Mouse (Mus musculus): ENCODE data around the gene Hkdc1. TPM values are rescaled to one million over a fixed set of nuclear protein-coding genes. Genes with fewer than 3 reads are reported as not detected.
A peak's percentile ranks its signal among the peaks of the same experiment; 100 is the strongest.

Gene Hkdc1
- polyA plus RNA-seq, 1 experiment from 2014 or later, result 0.13 TPM

DNA sequence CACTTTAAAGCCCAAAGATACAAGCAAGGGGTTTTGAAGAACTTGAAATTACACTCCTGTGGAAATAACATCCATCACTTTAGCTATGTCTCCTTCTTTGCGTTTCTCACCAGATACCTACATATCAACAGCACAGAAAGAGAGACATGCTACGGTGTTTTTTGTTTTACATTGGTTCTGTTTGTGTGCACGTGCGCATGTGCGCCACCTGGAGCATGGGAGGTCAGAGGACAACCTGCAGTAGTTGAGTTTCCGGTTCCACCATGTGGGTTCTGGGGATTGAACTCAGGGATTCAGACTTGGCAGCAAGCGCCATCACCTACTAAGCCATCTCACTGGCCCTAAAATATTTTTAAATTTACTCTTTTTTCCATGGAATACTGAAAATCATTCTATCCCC is 63.5 kb downstream of the Hkdc1 start:
- H3K4me2 ChIP-seq, result no peak overlapping the region
- H3K9me3 ChIP-seq (replicated peaks), result no peaks in the 10 kb centered on the region
- 90% methylated on average over 7 of the region's 7 CpGs for WGBS
- no peak overlapping the region for H3K27ac ChIP-seq
- no peak for ATAC-seq (replicated peaks; ENCODE audit: insufficient number of reproducible peaks, insufficient read depth, low FRiP score, low read depth)
- H3K36me3 ChIP-seq, result no peaks in the 10 kb centered on the region
- H3K27me3 ChIP-seq, result no peaks in the 10 kb centered on the region
- H3K9ac ChIP-seq, result no peak overlapping the region
- H3K4me3 ChIP-seq, result no peak overlapping the region
- no peaks in the 10 kb centered on the region for H3K4me1 ChIP-seq (replicated peaks)

DNA sequence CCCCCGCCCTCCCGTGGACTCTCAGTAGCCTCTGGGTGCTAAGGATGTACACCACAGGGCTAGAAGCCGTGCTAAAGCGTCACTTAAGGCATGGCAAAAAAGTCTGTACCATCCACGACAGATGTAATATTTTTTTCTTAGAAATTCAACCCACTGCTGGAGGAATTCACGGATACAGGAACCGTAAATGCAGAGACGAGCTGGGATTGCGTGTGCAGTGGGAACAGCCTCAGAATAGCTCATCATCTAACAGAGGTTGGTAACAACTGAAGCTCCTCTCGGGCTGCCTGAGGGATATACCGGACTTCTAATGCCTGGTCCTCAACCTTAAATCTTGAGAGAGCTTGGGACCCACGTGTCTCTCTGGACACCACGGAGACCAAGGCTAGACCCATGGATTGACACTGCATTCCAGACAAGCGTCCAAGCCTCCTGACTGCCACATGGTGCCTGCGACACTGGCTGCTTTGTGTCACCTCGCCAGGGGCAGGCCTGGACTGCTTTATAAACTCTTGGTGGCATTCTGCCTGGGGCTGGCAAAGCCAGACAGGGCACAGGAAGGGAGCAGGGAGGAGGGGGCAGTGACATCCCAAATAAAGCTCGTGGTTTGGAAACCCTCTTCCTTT is 66.1 kb downstream of the Hkdc1 start:
- H3K4me2 ChIP-seq, result no peak overlapping the region
- no peaks in the 10 kb centered on the region for H3K9me3 ChIP-seq (replicated peaks)
- no peak for ATAC-seq (replicated peaks; ENCODE audit: insufficient number of reproducible peaks, insufficient read depth, low FRiP score, low read depth)
- no peaks in the 10 kb centered on the region for H3K36me3 ChIP-seq
- H3K4me3 ChIP-seq, result no peak overlapping the region
- no peak overlapping the region for H3K9ac ChIP-seq
- 67% methylated on average over 17 of the region's 17 CpGs for WGBS
- no peak overlapping the region for H3K27ac ChIP-seq
- no peaks in the 10 kb centered on the region for H3K4me1 ChIP-seq (replicated peaks)
- H3K27me3 ChIP-seq, result no peaks in the 10 kb centered on the region

DNA sequence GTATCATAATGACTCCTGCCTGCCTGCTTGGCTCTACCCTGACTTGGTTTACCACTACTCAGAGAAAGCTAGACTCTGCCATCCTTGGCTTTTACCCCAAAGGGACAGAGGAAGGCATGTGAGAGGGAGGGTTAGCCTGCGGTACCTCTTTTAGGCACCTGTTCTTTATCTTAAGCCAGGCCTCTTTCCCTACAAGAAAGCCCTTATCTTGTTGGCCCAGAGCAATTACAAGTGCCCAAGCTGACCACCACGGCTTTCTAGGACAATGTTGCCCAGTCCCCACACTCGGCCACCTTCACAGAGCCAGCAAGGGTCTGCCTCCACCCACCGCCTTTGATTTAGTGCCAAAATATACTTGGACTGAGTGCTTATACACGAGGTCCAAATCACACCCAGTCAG is 77.1 kb downstream of the Hkdc1 start:
- Histone ChIP-seq H3K27me3 (no peaks in the 10 kb centered on the region), H3K4me1 (replicated peaks) (peaks cover 17% of the 10 kb centered on the region), H3K36me3 (no peaks in the 10 kb centered on the region), H3K9me3 (replicated peaks) (no peaks in the 10 kb centered on the region), H3K9ac (no peak overlapping the region), H3K4me2 (no peak overlapping the region), H3K27ac (no peak overlapping the region), H3K4me3 (no peak overlapping the region)
- ATAC-seq (replicated peaks; ENCODE audit: insufficient number of reproducible peaks, insufficient read depth, low FRiP score, low read depth), result no peak
- 53% methylated on average over 5 of the region's 5 CpGs for WGBS

DNA sequence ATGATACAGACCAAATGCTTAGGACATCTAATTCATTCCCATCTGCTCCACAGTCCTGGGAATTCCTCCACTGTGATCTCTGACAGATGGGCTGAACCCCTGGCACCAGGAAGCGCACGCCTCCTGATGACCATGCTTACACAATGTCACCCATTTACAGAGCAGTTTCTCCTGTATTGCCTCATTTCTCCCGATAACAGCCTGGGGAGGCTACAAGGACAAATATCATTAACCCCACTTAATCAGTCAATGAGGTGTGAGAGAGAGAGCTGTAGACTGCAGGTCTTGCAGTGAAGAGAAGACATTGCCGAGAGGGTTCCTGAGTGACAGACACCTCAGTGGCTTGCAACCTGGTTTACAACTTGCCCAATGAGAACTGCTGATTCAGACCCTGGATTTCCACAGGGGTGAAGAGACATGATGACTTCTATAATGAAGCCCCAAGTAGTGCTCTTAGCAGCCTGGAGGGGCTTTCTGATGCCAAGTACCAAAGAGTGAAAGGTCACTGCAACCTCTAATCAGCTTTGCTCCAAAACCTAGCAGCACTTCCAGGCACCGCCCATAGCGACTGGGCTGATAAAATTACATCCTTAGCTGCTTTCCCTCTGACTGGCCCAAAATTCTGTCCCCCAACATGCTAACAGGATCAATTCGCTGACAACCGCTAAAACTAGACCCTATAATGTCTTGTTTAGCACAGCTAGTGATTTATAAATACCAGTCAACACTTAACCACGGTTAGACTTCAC is 78.1 kb downstream of the Hkdc1 start:
- Histone ChIP-seq H3K36me3 (no peaks in the 10 kb centered on the region), H3K27me3 (no peaks in the 10 kb centered on the region), H3K4me2 (no peak overlapping the region), H3K9me3 (replicated peaks) (no peaks in the 10 kb centered on the region), H3K4me1 (replicated peaks) (peaks cover 14% of the 10 kb centered on the region), H3K27ac (no peak overlapping the region), H3K9ac (no peak overlapping the region), H3K4me3 (no peak overlapping the region)
- ATAC-seq (replicated peaks; ENCODE audit: insufficient number of reproducible peaks, insufficient read depth, low FRiP score, low read depth), result no peak
- 60% methylated on average over 9 of the region's 9 CpGs for WGBS

DNA sequence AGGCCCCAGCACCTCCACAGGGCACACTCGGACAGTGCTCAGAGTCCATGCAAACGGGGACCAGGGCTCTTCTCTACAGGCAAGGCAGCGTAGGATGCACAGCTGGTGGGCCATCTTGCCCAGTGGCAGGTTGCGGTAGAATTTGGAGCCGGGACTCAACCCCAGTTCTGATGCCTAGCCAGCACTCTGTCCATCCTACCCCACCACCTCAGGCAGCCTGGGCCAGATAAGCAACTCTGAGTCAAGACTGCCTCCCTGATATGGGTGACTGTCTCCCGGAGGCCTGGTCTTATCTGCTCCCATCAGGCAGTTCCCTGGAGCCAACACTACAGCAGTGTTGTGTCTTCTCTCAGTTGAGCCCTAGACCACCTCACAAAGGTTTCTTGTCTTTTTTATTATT is 79.8 kb downstream of the Hkdc1 start:
- no peaks in the 10 kb centered on the region for H3K9me3 ChIP-seq (replicated peaks)
- H3K4me2 ChIP-seq, result no peak overlapping the region
- no peaks in the 10 kb centered on the region for H3K36me3 ChIP-seq
- ATAC-seq (replicated peaks; ENCODE audit: insufficient number of reproducible peaks, insufficient read depth, low FRiP score, low read depth), result no peak
- no peak overlapping the region for H3K9ac ChIP-seq
- H3K27me3 ChIP-seq, result no peaks in the 10 kb centered on the region
- WGBS, result 79% methylated on average over 6 of the region's 6 CpGs
- no peak overlapping the region for H3K4me3 ChIP-seq
- peaks cover 28% of the 10 kb centered on the region for H3K4me1 ChIP-seq (replicated peaks)
- no peak overlapping the region for H3K27ac ChIP-seq

DNA sequence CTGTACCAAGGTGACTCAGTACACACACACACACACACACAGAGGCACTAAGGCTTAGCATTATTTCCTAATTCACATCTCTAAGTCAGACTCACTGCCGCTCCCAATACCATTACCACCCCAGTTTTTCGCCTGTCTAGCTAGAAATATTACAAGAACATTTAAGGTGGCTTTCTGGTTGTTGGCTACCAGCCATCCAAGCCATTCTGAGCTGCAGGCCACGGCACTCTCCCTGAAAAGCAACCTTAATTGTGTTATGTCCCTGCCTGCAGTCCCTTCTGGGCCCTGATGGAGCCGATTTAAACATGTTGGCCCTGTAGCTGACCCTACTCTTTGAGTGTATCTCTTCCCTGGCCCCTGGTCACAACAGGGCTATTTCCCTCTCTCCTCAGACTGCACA is 80.3 kb downstream of the Hkdc1 start:
- no peak for ATAC-seq (replicated peaks; ENCODE audit: insufficient number of reproducible peaks, insufficient read depth, low FRiP score, low read depth)
- WGBS, result 77% methylated on average over 4 of the region's 4 CpGs
- Histone ChIP-seq H3K4me3 (no peak overlapping the region), H3K27ac (no peak overlapping the region), H3K9me3 (replicated peaks) (no peaks in the 10 kb centered on the region), H3K4me2 (no peak overlapping the region), H3K36me3 (no peaks in the 10 kb centered on the region), H3K9ac (no peak overlapping the region), H3K4me1 (replicated peaks) (peaks cover 34% of the 10 kb centered on the region), H3K27me3 (no peaks in the 10 kb centered on the region)

DNA sequence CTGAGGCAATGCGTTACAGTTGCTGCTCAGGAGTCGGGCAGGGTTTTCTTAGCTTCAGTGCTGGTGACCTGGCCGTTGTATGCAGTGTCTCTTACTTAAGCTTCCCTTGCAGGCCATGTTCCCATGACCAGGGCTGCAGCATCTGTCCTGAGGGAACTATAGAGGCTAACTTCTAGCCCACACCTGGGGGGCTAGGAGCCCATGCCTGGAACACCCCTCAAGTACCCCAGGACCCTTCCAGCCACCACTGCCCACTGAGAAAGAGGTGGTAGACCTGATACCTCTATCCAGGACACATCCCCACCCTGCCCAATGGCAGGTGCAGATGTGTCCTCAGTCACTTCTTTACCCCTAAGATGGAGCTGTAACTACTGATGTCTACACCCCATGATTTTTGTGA is 81.3 kb downstream of the Hkdc1 start:
- Histone ChIP-seq H3K9ac (peak overlapping the region; percentile 85), H3K4me2 (peak overlapping the region; percentile 87), H3K27ac (peak overlapping the region; percentile 96), H3K27me3 (no peaks in the 10 kb centered on the region), H3K9me3 (replicated peaks) (no peaks in the 10 kb centered on the region), H3K4me3 (peak overlapping the region; percentile 87), H3K4me1 (replicated peaks) (peaks cover 43% of the 10 kb centered on the region), H3K36me3 (no peaks in the 10 kb centered on the region)
- ATAC-seq (replicated peaks; ENCODE audit: insufficient number of reproducible peaks, insufficient read depth, low FRiP score, low read depth), result no peak
- WGBS, result 16% methylated on average over 3 of the region's 3 CpGs

DNA sequence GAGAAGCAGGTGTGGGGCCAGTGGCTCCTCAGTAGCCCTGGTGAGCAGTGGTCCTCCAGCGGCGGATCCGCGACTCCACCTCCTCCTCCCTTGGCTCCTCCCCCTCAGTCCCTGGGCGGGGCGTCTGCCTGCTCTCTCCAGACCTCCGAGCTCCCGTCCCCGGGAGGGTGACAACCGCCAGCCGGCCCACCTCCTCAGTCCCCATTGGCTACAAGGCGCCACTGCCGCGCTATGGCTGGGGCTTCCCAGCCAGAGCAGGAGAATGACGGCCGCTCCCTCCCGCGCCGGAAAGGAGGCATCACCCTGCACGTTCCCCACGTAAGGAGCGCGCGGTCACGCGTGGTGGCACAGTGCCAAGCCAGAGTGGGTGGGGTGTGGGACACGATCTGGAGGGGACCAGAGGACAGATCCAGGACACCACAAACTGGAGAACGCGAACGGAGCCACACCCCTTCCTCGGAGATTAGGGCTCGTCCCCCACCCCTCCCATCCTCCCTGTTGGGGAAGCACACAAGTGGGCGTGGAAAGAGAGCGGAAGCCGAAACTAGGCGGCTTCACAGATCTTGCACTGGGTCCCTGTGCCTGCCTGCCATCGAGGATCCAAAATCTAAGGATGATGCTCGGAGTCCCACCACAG is 82.1 kb downstream of the Hkdc1 start:
- ATAC-seq (replicated peaks; ENCODE audit: insufficient number of reproducible peaks, insufficient read depth, low FRiP score, low read depth), result peak; percentile 96

DNA sequence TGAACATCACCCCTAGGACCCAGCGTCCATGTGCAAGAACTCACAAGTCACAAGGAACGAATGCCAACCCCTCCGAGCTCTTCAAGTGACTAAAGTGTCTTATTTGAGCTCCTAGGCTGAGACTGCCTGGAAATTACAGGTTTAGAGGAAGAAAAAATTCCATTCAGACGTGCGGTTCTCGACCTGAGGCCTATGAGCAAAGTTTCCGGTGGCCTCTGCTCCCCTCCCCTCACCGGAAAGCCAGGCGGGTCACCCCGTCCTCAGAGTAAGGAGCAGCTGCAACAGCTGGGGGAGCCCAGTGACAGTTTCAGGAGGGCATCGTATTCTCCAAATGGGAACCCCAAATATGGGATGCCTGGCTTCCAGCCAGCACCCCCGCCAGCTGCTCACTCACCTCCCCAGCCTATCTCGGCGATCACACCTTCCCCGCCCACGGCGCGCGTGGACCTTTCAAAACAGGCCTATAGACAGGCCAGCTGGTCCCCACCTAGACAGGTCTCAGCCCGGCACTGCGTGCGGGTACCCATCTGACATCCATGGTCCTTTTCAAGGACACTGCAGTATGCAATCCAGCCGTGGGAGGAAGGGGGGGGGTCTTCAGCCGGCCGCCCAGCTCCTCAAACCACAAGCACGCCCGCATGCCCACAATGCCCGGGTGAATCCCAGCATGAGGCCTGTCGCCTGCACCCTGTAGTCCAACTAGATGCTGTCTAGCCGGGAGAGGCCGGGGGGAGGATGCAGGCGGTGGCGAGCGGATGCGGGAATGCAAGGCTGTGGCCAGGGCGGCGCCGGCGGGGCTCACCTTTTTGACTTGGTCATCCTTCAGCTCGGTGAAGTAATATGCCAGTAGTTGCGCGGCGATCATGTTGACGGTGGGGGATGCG is 82.8 kb downstream of the Hkdc1 start:
- H3K4me2 ChIP-seq, result peak overlapping the region; percentile 87
- no peaks in the 10 kb centered on the region for H3K27me3 ChIP-seq
- peak; percentile 25 for ATAC-seq (replicated peaks; ENCODE audit: insufficient number of reproducible peaks, insufficient read depth, low FRiP score, low read depth)
- H3K27ac ChIP-seq, result peak overlapping the region; percentile 96
- H3K4me3 ChIP-seq, result peak overlapping the region; percentile 87
- WGBS, result under 1% methylated on average over 45 of the region's 45 CpGs
- peaks cover 59% of the 10 kb centered on the region for H3K4me1 ChIP-seq (replicated peaks)
- H3K9me3 ChIP-seq (replicated peaks), result no peaks in the 10 kb centered on the region
- peak overlapping the region; percentile 85 for H3K9ac ChIP-seq
- no peaks in the 10 kb centered on the region for H3K36me3 ChIP-seq

More for the DNA sequence above, 82.1 kb downstream of the Hkdc1 start:
- H3K36me3 ChIP-seq, result no peaks in the 10 kb centered on the region
- H3K9me3 ChIP-seq (replicated peaks), result no peaks in the 10 kb centered on the region
- peak overlapping the region; percentile 96 for H3K27ac ChIP-seq
- H3K4me2 ChIP-seq, result peak overlapping the region; percentile 87
- H3K9ac ChIP-seq, result peak overlapping the region; percentile 85
- no peaks in the 10 kb centered on the region for H3K27me3 ChIP-seq
- peak overlapping the region; percentile 87 for H3K4me3 ChIP-seq
- peaks cover 51% of the 10 kb centered on the region for H3K4me1 ChIP-seq (replicated peaks)
- 0% methylated on average over 38 of the region's 38 CpGs for WGBS

DNA sequence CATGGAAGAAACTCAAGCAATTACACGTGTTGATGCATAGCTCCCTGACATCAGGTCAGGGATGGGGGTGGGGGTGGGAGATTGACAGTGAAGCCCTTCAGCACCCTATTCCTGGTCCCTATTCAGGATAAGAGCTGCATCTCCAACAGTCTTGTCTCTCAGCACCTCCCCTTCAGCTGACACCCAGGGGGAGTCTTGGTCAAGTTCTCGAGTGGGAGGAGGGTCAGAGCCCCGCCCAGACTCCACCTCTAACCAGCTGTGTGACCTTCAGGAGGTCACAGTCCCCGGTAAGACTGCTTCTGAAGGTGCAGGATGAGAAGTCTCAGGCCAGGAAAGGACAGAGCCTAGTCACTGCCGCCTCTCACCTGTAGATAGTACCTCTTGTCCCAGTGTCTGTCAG is 83.7 kb downstream of the Hkdc1 start:
- H3K27me3 ChIP-seq, result no peaks in the 10 kb centered on the region
- peak overlapping the region; percentile 96 for H3K27ac ChIP-seq
- peak; percentile 21 for ATAC-seq (replicated peaks; ENCODE audit: insufficient number of reproducible peaks, insufficient read depth, low FRiP score, low read depth)
- peak overlapping the region; percentile 85 for H3K9ac ChIP-seq
- no peaks in the 10 kb centered on the region for H3K36me3 ChIP-seq
- 10% methylated on average over 5 of the region's 5 CpGs for WGBS
- H3K4me1 ChIP-seq (replicated peaks), result peaks cover 65% of the 10 kb centered on the region
- peak overlapping the region; percentile 87 for H3K4me2 ChIP-seq
- no peaks in the 10 kb centered on the region for H3K9me3 ChIP-seq (replicated peaks)
- H3K4me3 ChIP-seq, result peak overlapping the region; percentile 87

DNA sequence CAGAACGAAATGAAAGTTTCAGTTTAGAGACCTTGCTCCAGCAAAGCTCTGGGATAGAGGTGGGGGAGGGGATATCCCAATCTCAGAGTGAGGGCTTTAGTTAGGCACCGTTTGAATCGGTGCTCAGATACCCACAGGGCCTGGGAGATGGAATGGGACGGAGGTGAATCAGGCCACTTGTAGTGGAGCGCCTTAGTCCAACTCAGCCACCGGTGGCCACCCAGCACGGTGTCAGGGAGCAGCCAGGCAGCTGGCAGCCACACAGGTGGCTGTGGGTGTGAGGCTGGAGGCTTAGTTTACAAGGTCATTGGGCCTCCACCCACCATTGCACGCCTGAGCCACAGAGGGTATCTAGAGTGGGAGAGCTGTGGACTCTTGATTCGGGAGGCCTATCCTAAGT is 84.1 kb downstream of the Hkdc1 start:
- Histone ChIP-seq H3K4me1 (replicated peaks) (peaks cover 69% of the 10 kb centered on the region), H3K4me2 (peak overlapping the region; percentile 87), H3K36me3 (no peaks in the 10 kb centered on the region), H3K9me3 (replicated peaks) (no peaks in the 10 kb centered on the region), H3K27ac (peak overlapping the region; percentile 96), H3K4me3 (peak overlapping the region; percentile 87), H3K27me3 (no peaks in the 10 kb centered on the region), H3K9ac (peak overlapping the region; percentile 85)
- ATAC-seq (replicated peaks; ENCODE audit: insufficient number of reproducible peaks, insufficient read depth, low FRiP score, low read depth), result no peak
- WGBS, result 28% methylated on average over 9 of the region's 9 CpGs

Measured in heart, embryonic 15.5 days (tissue).